Mouse (Mus musculus) MEL (cell line): Measurements from ENCODE around the gene Apopt1.

Experiments used
- CTCF ChIP-seq, 3 experiments: IDR thresholded peaks in 2 of 3; conservative IDR thresholded peaks in 1 of 3; 2 replicates each; pipeline ENCODE4 v1.5.1; 2011 to 2012; ENCODE audit warnings: low read length in 3 of 3, low read depth in 2 of 3, mild to moderate bottlenecking in 2 of 3, improper control_type of control experiment in 1 of 3, inconsistent platforms in 1 of 3, mixed read lengths in 1 of 3, moderate library complexity in 1 of 3; ENCODE audit not compliant: control insufficient read depth in 1 of 3, insufficient read depth in 1 of 3, poor library complexity in 1 of 3, severe bottlenecking in 1 of 3
- GATA1 ChIP-seq: IDR thresholded peaks from 2 replicates; pipeline ENCODE4 v1.6.1; 2011; ENCODE audit warnings: low read depth, low read length, improper control_type of control experiment
- JUND ChIP-seq: IDR thresholded peaks from 2 replicates; pipeline ENCODE4 v1.6.1; 2011; ENCODE audit warnings: low read depth, mild to moderate bottlenecking, improper control_type of control experiment, low read length
- MXI1 ChIP-seq: IDR thresholded peaks from 2 replicates; pipeline ENCODE4 v1.6.1; 2011; ENCODE audit warnings: mild to moderate bottlenecking, low read depth, low read length, improper control_type of control experiment
- MYB ChIP-seq: IDR thresholded peaks from 2 replicates; pipeline ENCODE4 v1.6.1; 2011; ENCODE audit warnings: mild to moderate bottlenecking, low read depth, low read length, improper control_type of control experiment
- POLR2AphosphoS2 ChIP-seq: IDR thresholded peaks from 2 replicates; pipeline ENCODE4 v1.6.1; 2011; ENCODE audit warnings: low read length, improper control_type of control experiment
- TAL1 ChIP-seq: IDR thresholded peaks from 2 replicates; pipeline ENCODE4 v1.6.1; 2012; ENCODE audit warnings: mild to moderate bottlenecking, inconsistent platforms, low read length, moderate library complexity, mixed read lengths
- TCF12 ChIP-seq: IDR thresholded peaks from 2 replicates; pipeline ENCODE4 v1.6.1; 2014; ENCODE audit warnings: low read depth, mild to moderate bottlenecking, inconsistent platforms, low read length, improper control_type of control experiment, moderate library complexity

DNA sequence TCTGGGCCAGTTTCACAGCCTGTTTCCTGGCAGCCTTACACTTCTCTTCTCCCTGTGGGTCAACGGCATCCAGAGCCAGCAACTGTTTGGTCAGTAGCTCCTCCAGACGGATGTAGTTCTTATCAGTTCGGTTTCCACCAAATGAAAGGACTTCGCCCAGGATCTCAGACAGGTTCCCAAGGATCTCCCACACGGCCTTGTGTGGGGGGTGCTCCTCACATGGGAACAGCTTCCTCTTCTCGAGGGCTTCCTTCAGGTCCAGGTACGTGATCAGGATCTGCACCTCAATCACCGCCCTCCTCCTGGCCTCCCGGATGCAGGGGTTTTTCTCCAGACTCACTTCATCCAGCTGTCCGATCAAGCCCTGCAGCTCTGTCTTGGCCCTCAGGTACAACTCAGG is 3.0 kb upstream of the Apopt1 start:
- TF ChIP-seq JUND (no peak), TAL1 (no peak), POLR2AphosphoS2 (no peak), CTCF (IDR thresholded peaks at IDR 0.05 in 2 of 3, conservative IDR thresholded peaks at IDR 0.05 in 1 of 3; ENCODE audit: control insufficient read depth in 1 of 3, insufficient read depth in 1 of 3, low read depth in 2 of 3, low read length in 3 of 3, poor library complexity in 1 of 3, severe bottlenecking in 1 of 3) (no peak), TCF12 (no peak), MYB (no peak), GATA1 (no peak), MXI1 (no peak)
